Mouse (Mus musculus) splenic B cell, adult 2 months (primary cell): ENCODE data around the gene Tedc2.

ENCODE experiments used
- DNase-seq: peaks from one replicate; pipeline ENCODE4 v3.0.0-alpha.2; 2011; ENCODE audit warnings: low read depth, low spot score
- H3K27me3 ChIP-seq: 2 replicates; pipeline ENCODE4 v1.6.1; 2012; ENCODE audit warnings: mild to moderate bottlenecking, low read length, moderate library complexity, mixed read lengths; ENCODE audit not compliant: control insufficient read depth, poor library complexity, insufficient read depth, severe bottlenecking
- H3K36me3 ChIP-seq: 2 replicates; pipeline ENCODE4 v1.6.1; 2012; ENCODE audit warnings: mild to moderate bottlenecking, low read length, moderate library complexity, mixed read lengths; ENCODE audit not compliant: control insufficient read depth, poor library complexity, insufficient read depth, severe bottlenecking

Gene Tedc2

GRCm38 (mm10) chr17:24193268-24193667, 27.4 kb downstream of the Tedc2 start:
- H3K36me3 ChIP-seq, result no peaks in the 10 kb centered on the region
- DNase-seq, result no peak
- H3K27me3 ChIP-seq, result no peaks in the 10 kb centered on the region

GRCm38 (mm10) chr17:24192848-24193247, 27.8 kb downstream of the Tedc2 start:
- Histone ChIP-seq H3K36me3 (no peaks in the 10 kb centered on the region), H3K27me3 (no peaks in the 10 kb centered on the region)
- DNase-seq, result peak; percentile 68

- no peaks in the 10 kb centered on the region for H3K27me3 ChIP-seq
- DNase-seq, result no peak
- H3K36me3 ChIP-seq, result no peaks in the 10 kb centered on the region
These were observed 29.2 kb downstream of the Tedc2 start for GRCm38 (mm10) chr17:24191481-24191880.

- Histone ChIP-seq H3K36me3 (no peaks in the 10 kb centered on the region), H3K27me3 (no peaks in the 10 kb centered on the region)
- no peak for DNase-seq
These were observed 29.7 kb downstream of the Tedc2 start for GRCm38 (mm10) chr17:24190934-24191333.

GRCm38 (mm10) chr17:24174259-24174658, 46.4 kb downstream of the Tedc2 start:
- no peaks in the 10 kb centered on the region for H3K36me3 ChIP-seq
- DNase-seq, result no peak
- no peaks in the 10 kb centered on the region for H3K27me3 ChIP-seq

- Histone ChIP-seq H3K27me3 (no peaks in the 10 kb centered on the region), H3K36me3 (no peaks in the 10 kb centered on the region)
- DNase-seq, result peak; percentile 86
These were observed 47.2 kb downstream of the Tedc2 start for GRCm38 (mm10) chr17:24173423-24173822.

- no peak for DNase-seq
- no peaks in the 10 kb centered on the region for H3K27me3 ChIP-seq
- no peaks in the 10 kb centered on the region; the same call in none of the 2 replicates for H3K36me3 ChIP-seq
These were observed 48.9 kb downstream of the Tedc2 start for GRCm38 (mm10) chr17:24171738-24172137.

- no peak for DNase-seq
- no peaks in the 10 kb centered on the region; the same call in none of the 2 replicates for H3K36me3 ChIP-seq
These were observed 49.9 kb downstream of the Tedc2 start for GRCm38 (mm10) chr17:24170729-24171128.

GRCm38 (mm10) chr17:24170125-24170524, 50.5 kb downstream of the Tedc2 start:
- no peak for DNase-seq
- Histone ChIP-seq H3K27me3 (no peaks in the 10 kb centered on the region), H3K36me3 (peaks cover 3% of the 10 kb centered on the region)

More at GRCm38 (mm10) chr17:24170729-24171128, 49.9 kb downstream of the Tedc2 start:
- H3K27me3 ChIP-seq, result no peaks in the 10 kb centered on the region

- DNase-seq, result peak; percentile 96
- H3K27me3 ChIP-seq, result no peaks in the 10 kb centered on the region
- peaks cover 3% of the 10 kb centered on the region for H3K36me3 ChIP-seq
These were observed 51.2 kb downstream of the Tedc2 start, which contains the start of gene Atp6v0c for GRCm38 (mm10) chr17:24169317-24170065. Gene Atp6v0c (minus strand): TSS chr17:24169702.

- DNase-seq, result peak; percentile 91
- H3K27me3 ChIP-seq, result no peaks in the 10 kb centered on the region
These were observed 51.9 kb downstream of the Tedc2 start for GRCm38 (mm10) chr17:24168590-24169277.

GRCm38 (mm10) chr17:24167891-24168505, 52.7 kb downstream of the Tedc2 start:
- no peak for DNase-seq
- Histone ChIP-seq H3K36me3 (peaks cover 3% of the 10 kb centered on the region), H3K27me3 (no peaks in the 10 kb centered on the region)

More at GRCm38 (mm10) chr17:24168590-24169277, 51.9 kb downstream of the Tedc2 start:
- H3K36me3 ChIP-seq, result peaks cover 3% of the 10 kb centered on the region

GRCm38 (mm10) chr17:24167120-24167519, 53.5 kb downstream of the Tedc2 start:
- H3K36me3 ChIP-seq, result peaks cover 3% of the 10 kb centered on the region
- no peaks in the 10 kb centered on the region for H3K27me3 ChIP-seq
- no peak for DNase-seq
